Mouse (Mus musculus): ENCODE measurements around the gene Gdf11. TPM values are rescaled to one million over a fixed set of nuclear protein-coding genes. Genes with fewer than 3 reads are reported as not detected.
A peak's percentile ranks its signal among the peaks of the same experiment; 100 is the strongest.

The Gdf11 gene
- polyA plus RNA-seq, 1 experiment from 2014 or later: 7.2 TPM

DNA sequence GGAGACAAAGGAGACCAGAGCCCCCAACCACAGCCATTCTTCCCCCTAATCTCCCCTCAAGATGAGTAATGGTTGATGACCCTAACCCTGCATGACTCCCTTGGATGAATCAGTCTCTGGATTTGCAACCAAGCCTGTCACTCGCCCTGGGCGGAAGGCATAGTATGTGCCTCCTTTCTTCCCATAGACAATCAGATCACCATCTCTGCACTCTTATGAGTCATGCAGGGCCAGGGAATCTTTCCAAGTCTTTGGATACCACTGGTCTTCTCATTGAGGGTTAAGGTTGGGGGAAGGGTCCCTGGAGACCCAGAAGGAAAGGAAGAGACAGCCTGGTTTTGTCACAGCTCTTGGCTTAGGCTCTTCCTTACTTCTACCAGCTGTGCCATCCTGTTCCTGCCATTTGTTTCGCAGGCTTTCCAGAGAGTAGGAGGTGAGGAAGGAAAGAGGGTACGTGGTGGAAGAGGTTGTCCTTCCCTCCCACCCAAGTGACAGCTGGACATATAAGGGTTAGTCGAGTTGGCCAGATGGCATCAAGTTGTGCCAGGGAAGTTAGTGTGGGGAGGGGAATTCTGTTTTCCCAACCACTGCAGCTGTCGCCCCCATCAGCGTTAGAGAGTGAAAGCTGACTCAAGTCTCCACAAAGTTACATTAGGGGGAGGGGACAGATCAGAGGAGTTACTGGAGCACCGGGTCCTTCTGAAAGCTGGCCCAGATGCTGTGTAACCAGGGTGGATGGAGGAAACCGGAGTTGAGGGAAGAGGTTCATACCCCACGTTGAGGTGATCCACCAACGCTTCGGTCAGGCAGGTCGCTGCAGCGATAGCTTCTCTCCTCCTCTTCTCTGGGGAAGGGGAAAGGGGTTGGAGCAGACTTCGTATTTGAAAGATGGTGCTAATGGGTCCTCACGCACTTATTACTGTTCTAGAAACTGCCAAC is 30.6 kb upstream of the Gdf11 start:
- Histone ChIP-seq H3K9ac (ENCODE audit: low read depth, low read length) (peak overlapping the region; percentile 73; the same call in 1 of the 2 replicates), H3K4me3 (ENCODE audit: low read length) (peak overlapping the region; percentile 57), H3K27ac (ENCODE audit: low read depth, low read length) (no peak overlapping the region), H3K9me3 (ENCODE audit: control insufficient read depth, low read length) (no peaks in the 10 kb centered on the region), H3K4me1 (ENCODE audit: control insufficient read depth, insufficient read depth, low read length) (peaks cover 22% of the 10 kb centered on the region), H3K4me2 (replicated peaks; ENCODE audit: low read depth, low read length) (peak overlapping the region; percentile 57), H3K27me3 (ENCODE audit: control insufficient read depth, insufficient read depth, low read length) (no peaks in the 10 kb centered on the region), H3K36me3 (ENCODE audit: control insufficient read depth, insufficient read depth, low read length) (peaks cover 18% of the 10 kb centered on the region; the same call in 1 of the 2 replicates)
- ATAC-seq (ENCODE audit: low FRiP score, low TSS enrichment): no peak
- WGBS: 70% methylated on average over 16 of the region's 16 CpGs

DNA sequence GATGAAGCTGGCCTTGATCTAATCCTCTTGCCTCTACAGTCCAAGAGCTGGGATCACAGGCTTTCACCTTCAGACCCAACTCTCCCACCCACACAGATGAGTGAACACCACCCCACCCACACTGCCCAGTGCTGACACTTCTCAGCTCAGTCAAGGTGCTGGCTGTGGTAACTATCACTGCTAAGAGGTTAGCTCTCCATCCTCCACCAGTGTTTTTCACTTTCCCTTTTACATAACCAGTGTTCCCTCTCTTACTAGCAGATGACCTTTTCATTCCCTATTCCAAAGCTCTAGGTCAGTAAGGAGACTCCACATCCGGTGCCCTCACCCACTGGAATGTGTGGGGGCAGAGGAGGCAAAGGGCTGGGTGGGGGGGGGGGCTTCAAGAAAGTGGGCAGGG is 29.7 kb upstream of the Gdf11 start:
- no peak for ATAC-seq (ENCODE audit: low FRiP score, low TSS enrichment)
- no peak overlapping the region for H3K4me2 ChIP-seq (replicated peaks; ENCODE audit: low read depth, low read length)
- no peak overlapping the region for H3K4me3 ChIP-seq (ENCODE audit: low read length)
- no peaks in the 10 kb centered on the region for H3K9me3 ChIP-seq (ENCODE audit: control insufficient read depth, low read length)
- peaks cover 22% of the 10 kb centered on the region for H3K4me1 ChIP-seq (ENCODE audit: control insufficient read depth, insufficient read depth, low read length)
- no peaks in the 10 kb centered on the region for H3K27me3 ChIP-seq (ENCODE audit: control insufficient read depth, insufficient read depth, low read length)
- H3K36me3 ChIP-seq (ENCODE audit: control insufficient read depth, insufficient read depth, low read length): peaks cover 25% of the 10 kb centered on the region; the same call in 1 of the 2 replicates
- WGBS: 56% methylated on average over 1 of the region's 1 CpGs
- H3K9ac ChIP-seq (ENCODE audit: low read depth, low read length): no peak overlapping the region
- H3K27ac ChIP-seq (ENCODE audit: low read depth, low read length): peak overlapping the region; percentile 14; the same call in 1 of the 2 replicates

DNA sequence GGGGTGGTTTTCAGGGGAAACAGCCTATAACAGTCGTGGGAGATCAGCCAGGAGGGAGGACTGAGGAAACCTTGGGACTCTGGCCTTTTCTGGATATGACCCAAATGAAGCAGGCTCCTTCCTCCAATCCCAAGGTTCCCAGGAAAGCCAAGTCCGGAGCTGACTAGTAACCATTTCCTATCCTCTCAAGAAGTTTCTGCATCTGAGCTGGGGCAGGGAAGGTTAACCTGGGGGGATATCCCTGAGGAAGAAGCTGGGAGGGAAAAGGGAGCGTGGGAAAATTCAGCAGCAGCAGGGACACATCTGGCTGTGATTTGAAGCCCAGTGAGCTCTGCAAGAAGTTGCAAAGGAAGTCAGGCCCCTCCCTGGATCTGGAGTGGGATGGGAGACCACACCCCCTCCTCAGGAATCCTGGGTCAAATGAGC is 29.2 kb upstream of the Gdf11 start:
- H3K9ac ChIP-seq (ENCODE audit: low read depth, low read length): no peak overlapping the region
- ATAC-seq (ENCODE audit: low FRiP score, low TSS enrichment): no peak
- no peaks in the 10 kb centered on the region for H3K27me3 ChIP-seq (ENCODE audit: control insufficient read depth, insufficient read depth, low read length)
- peaks cover 26% of the 10 kb centered on the region; the same call in 1 of the 2 replicates for H3K36me3 ChIP-seq (ENCODE audit: control insufficient read depth, insufficient read depth, low read length)
- peak overlapping the region; percentile 14; the same call in 1 of the 2 replicates for H3K27ac ChIP-seq (ENCODE audit: low read depth, low read length)
- H3K4me1 ChIP-seq (ENCODE audit: control insufficient read depth, insufficient read depth, low read length): peaks cover 22% of the 10 kb centered on the region
- H3K9me3 ChIP-seq (ENCODE audit: control insufficient read depth, low read length): no peaks in the 10 kb centered on the region
- no peak overlapping the region for H3K4me2 ChIP-seq (replicated peaks; ENCODE audit: low read depth, low read length)
- WGBS: 70% methylated on average over 3 of the region's 3 CpGs
- no peak overlapping the region for H3K4me3 ChIP-seq (ENCODE audit: low read length)

DNA sequence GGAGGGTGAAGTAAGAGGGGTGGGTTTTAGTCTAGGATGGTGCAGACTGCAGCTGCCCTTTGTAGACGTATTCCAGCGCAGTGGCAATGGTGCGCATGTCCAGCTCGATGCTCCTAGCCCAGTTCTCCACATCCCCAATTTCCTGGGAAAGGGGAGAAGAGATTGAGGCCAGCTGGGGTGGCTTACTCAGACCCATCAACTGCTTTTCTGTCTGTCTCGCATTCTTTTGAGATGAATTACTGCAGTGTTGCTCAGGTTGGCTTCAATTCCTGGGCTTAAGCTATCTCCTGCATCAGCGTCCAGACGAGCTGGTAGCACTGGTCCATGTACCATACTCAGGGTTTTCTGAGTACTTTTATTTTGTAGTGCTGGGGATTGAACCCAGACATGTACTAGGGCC is 28.4 kb upstream of the Gdf11 start:
- no peaks in the 10 kb centered on the region for H3K27me3 ChIP-seq (ENCODE audit: control insufficient read depth, insufficient read depth, low read length)
- no peak overlapping the region for H3K4me3 ChIP-seq (ENCODE audit: low read length)
- H3K4me2 ChIP-seq (replicated peaks; ENCODE audit: low read depth, low read length): no peak overlapping the region
- no peak overlapping the region for H3K9ac ChIP-seq (ENCODE audit: low read depth, low read length)
- peaks cover 22% of the 10 kb centered on the region for H3K4me1 ChIP-seq (ENCODE audit: control insufficient read depth, insufficient read depth, low read length)
- WGBS: 82% methylated on average over 7 of the region's 7 CpGs
- H3K36me3 ChIP-seq (ENCODE audit: control insufficient read depth, insufficient read depth, low read length): peaks cover 26% of the 10 kb centered on the region; the same call in 1 of the 2 replicates
- no peaks in the 10 kb centered on the region for H3K9me3 ChIP-seq (ENCODE audit: control insufficient read depth, low read length)
- H3K27ac ChIP-seq (ENCODE audit: low read depth, low read length): peak overlapping the region; percentile 14; the same call in 1 of the 2 replicates
- ATAC-seq (ENCODE audit: low FRiP score, low TSS enrichment): no peak

DNA sequence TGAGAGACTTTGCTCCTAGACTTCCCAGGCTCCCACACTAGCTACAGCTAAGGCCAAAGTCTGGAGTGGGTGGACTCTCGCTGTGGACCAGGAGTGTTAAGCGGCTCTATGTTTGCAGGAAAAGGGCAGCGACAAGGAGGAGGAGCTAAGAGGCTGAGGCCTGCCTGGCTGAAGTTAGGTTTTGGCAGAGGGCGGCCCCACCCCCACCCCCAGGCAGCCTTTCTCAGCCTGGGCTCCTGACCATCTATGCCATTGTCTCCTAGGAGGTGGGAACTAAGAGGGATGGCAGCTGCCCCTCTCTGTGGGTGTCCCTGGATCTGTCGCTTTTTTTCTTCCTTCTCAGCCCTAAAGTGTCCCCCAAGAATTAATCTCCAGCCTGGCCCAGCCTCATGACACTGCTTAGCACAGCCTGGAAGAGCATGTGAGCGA is 27.7 kb upstream of the Gdf11 start:
- H3K4me1 ChIP-seq (ENCODE audit: control insufficient read depth, insufficient read depth, low read length): peaks cover 22% of the 10 kb centered on the region

DNA sequence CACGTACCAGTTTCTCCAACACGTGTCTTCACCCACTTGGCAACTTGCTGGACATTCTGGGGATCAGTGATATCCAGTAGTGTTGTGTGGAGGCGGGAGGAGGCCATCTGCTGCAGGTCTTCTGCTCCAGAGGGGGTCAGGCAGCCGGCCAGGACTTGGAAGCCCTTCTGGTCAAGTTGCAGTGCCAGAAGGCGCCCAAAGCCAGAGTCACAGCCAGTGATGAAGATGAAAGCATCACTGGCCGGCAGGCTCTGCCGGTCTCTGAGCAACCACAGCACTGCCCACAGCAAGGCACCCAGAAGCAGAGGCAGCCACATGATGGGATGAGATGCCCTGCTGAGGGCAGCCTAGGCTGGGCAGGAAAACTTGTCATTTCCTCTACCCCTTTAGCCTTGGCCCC is 26.7 kb upstream of the Gdf11 start:
- ATAC-seq (ENCODE audit: low FRiP score, low TSS enrichment): no peak
- Histone ChIP-seq H3K27me3 (ENCODE audit: control insufficient read depth, insufficient read depth, low read length) (no peaks in the 10 kb centered on the region), H3K4me1 (ENCODE audit: control insufficient read depth, insufficient read depth, low read length) (peaks cover 21% of the 10 kb centered on the region), H3K9ac (ENCODE audit: low read depth, low read length) (no peak overlapping the region), H3K9me3 (ENCODE audit: control insufficient read depth, low read length) (no peaks in the 10 kb centered on the region), H3K4me3 (ENCODE audit: low read length) (no peak overlapping the region), H3K4me2 (replicated peaks; ENCODE audit: low read depth, low read length) (no peak overlapping the region), H3K27ac (ENCODE audit: low read depth, low read length) (no peak overlapping the region), H3K36me3 (ENCODE audit: control insufficient read depth, insufficient read depth, low read length) (peaks cover 40% of the 10 kb centered on the region; the same call in 1 of the 2 replicates)
- WGBS: 80% methylated on average over 7 of the region's 7 CpGs

More for the DNA sequence above, 27.7 kb upstream of the Gdf11 start:
- H3K27me3 ChIP-seq (ENCODE audit: control insufficient read depth, insufficient read depth, low read length): no peaks in the 10 kb centered on the region
- H3K9me3 ChIP-seq (ENCODE audit: control insufficient read depth, low read length): no peaks in the 10 kb centered on the region
- peak overlapping the region; percentile 14; the same call in 1 of the 2 replicates for H3K27ac ChIP-seq (ENCODE audit: low read depth, low read length)
- H3K4me2 ChIP-seq (replicated peaks; ENCODE audit: low read depth, low read length): no peak overlapping the region
- no peak overlapping the region for H3K4me3 ChIP-seq (ENCODE audit: low read length)
- WGBS: 35% methylated on average over 6 of the region's 6 CpGs
- ATAC-seq (ENCODE audit: low FRiP score, low TSS enrichment): no peak
- peaks cover 31% of the 10 kb centered on the region; the same call in 1 of the 2 replicates for H3K36me3 ChIP-seq (ENCODE audit: control insufficient read depth, insufficient read depth, low read length)
- H3K9ac ChIP-seq (ENCODE audit: low read depth, low read length): no peak overlapping the region

DNA sequence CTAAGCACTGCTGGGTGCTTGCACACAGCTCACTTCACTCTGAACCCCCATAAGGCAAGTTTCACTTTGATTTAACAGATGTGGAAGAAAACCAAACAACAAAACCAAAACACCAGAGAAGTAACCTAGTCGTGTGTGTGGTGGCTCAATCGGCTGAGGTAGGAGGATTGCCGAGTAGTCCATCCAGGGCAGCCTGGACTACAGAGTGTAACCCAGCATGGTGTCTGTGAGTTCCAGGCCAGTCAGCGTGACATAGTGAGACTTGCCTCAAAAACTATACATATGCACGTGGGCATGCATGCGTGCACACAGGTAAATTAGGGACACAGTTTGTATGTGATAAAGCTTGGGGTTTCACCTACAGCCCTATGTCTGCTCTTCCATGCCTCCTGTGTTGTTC is 25.9 kb upstream of the Gdf11 start:
- no peak overlapping the region for H3K27ac ChIP-seq (ENCODE audit: low read depth, low read length)
- H3K4me2 ChIP-seq (replicated peaks; ENCODE audit: low read depth, low read length): no peak overlapping the region
- no peak for ATAC-seq (ENCODE audit: low FRiP score, low TSS enrichment)
- H3K36me3 ChIP-seq (ENCODE audit: control insufficient read depth, insufficient read depth, low read length): peaks cover 45% of the 10 kb centered on the region; the same call in 1 of the 2 replicates
- H3K9me3 ChIP-seq (ENCODE audit: control insufficient read depth, low read length): no peaks in the 10 kb centered on the region
- peaks cover 20% of the 10 kb centered on the region for H3K4me1 ChIP-seq (ENCODE audit: control insufficient read depth, insufficient read depth, low read length)
- no peaks in the 10 kb centered on the region for H3K27me3 ChIP-seq (ENCODE audit: control insufficient read depth, insufficient read depth, low read length)
- no peak overlapping the region for H3K9ac ChIP-seq (ENCODE audit: low read depth, low read length)
- 90% methylated on average over 6 of the region's 6 CpGs for WGBS
- no peak overlapping the region for H3K4me3 ChIP-seq (ENCODE audit: low read length)

DNA sequence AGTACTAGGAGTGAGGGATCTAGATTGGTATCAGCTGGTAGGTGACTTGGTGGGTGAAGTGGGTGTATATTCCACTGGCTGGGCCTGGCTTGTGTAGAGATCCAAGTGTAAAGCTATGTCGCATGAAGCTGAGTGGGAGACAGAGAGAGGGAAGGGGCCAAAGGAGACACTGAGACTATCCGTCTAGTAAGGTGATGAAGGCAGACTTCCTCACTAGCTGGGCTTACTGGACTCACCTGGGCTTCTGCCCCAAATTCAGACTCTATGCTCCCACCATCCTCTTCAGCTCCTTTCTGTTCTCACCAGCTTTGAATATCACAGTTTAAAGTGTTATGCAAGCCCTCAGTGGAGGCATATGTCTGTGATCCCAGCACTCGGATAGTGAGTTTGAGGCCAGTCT is 25.1 kb upstream of the Gdf11 start:
- no peak overlapping the region for H3K27ac ChIP-seq (ENCODE audit: low read depth, low read length)
- no peaks in the 10 kb centered on the region for H3K9me3 ChIP-seq (ENCODE audit: control insufficient read depth, low read length)
- H3K36me3 ChIP-seq (ENCODE audit: control insufficient read depth, insufficient read depth, low read length): peaks cover 48% of the 10 kb centered on the region; the same call in 1 of the 2 replicates
- H3K4me3 ChIP-seq (ENCODE audit: low read length): no peak overlapping the region
- H3K4me2 ChIP-seq (replicated peaks; ENCODE audit: low read depth, low read length): no peak overlapping the region
- no peaks in the 10 kb centered on the region for H3K27me3 ChIP-seq (ENCODE audit: control insufficient read depth, insufficient read depth, low read length)
- no peak for ATAC-seq (ENCODE audit: low FRiP score, low TSS enrichment)
- peaks cover 17% of the 10 kb centered on the region for H3K4me1 ChIP-seq (ENCODE audit: control insufficient read depth, insufficient read depth, low read length)
- WGBS: 86% methylated on average over 3 of the region's 3 CpGs
- no peak overlapping the region for H3K9ac ChIP-seq (ENCODE audit: low read depth, low read length)

DNA sequence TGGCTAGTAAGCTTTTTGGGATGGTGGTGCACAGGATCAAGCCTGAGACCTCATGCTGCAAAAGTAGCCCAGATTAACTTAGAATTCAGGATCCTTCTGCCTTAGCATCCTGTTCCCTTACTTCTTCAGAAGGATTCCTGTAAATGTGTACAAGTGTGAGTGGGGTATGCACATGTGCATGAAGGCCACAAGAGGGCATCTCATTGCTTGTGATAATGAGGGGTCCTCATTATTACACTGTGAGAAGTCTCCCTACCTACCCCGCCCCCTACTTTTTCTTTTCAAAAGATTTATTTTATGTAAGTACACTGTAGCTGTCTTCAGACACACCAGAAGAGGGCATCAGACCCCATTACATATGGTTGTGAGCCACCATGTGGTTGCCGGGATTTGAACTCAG is 24.0 kb upstream of the Gdf11 start:
- no peak overlapping the region for H3K9ac ChIP-seq (ENCODE audit: low read depth, low read length)
- H3K27me3 ChIP-seq (ENCODE audit: control insufficient read depth, insufficient read depth, low read length): no peaks in the 10 kb centered on the region
- no peak overlapping the region for H3K4me3 ChIP-seq (ENCODE audit: low read length)
- peaks cover 18% of the 10 kb centered on the region for H3K4me1 ChIP-seq (ENCODE audit: control insufficient read depth, insufficient read depth, low read length)
- no peak overlapping the region for H3K4me2 ChIP-seq (replicated peaks; ENCODE audit: low read depth, low read length)
- WGBS: 88% methylated on average over 2 of the region's 2 CpGs
- no peaks in the 10 kb centered on the region for H3K9me3 ChIP-seq (ENCODE audit: control insufficient read depth, low read length)
- no peak overlapping the region for H3K27ac ChIP-seq (ENCODE audit: low read depth, low read length)
- H3K36me3 ChIP-seq (ENCODE audit: control insufficient read depth, insufficient read depth, low read length): peaks cover 51% of the 10 kb centered on the region; the same call in 1 of the 2 replicates
- ATAC-seq (ENCODE audit: low FRiP score, low TSS enrichment): no peak
